Mouse (Mus musculus): ENCODE data around the gene Dusp2. TPM values are rescaled to one million over a fixed set of nuclear protein-coding genes. Genes with fewer than 3 reads are reported as not detected.

Dusp2 gene
- total RNA-seq, 2 experiments from 2014 or later: 0.91 to 1.1 TPM

DNA sequence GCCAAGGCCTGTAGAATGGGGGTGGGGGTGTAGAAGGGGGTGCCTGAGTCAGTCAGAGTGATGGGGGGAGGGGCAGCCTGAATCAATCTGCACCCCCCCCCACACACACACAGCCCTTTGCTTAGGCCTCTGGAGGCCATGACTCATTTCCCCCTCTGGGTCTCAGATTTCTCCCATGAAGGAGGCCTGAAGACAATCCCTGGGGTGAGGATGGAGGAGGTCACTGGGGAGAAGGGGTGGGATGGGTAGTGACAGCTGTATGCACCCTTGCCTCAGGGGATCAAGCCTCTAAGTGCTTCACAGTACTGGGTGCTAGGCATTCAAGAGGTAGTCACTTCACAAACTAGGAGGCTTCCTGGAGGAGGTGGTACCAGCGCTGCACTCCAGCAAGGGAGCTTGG, 12.3 kb upstream of the Dusp2 start:
- no peak for DNase-seq

DNA sequence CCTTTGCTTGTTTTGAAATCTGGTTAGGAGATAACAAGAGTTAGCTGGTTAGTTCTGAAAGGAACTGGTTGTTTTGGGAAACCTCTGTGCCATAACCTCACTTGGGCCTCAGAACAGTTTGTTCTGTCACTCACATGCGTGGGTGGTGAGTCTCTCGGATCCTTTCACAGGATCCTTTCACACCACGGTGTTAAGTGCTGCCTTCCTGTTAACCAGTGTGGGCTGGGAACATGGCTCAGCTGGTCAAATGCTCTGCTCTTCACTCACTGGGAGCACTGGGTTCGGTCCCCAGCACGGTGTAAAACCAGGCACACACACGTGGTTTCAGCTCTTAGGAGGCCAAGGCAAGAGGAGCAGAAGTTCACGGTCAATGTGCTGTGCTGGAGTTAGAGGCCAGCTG, 11.5 kb upstream of the Dusp2 start:
- no peak for DNase-seq

DNA sequence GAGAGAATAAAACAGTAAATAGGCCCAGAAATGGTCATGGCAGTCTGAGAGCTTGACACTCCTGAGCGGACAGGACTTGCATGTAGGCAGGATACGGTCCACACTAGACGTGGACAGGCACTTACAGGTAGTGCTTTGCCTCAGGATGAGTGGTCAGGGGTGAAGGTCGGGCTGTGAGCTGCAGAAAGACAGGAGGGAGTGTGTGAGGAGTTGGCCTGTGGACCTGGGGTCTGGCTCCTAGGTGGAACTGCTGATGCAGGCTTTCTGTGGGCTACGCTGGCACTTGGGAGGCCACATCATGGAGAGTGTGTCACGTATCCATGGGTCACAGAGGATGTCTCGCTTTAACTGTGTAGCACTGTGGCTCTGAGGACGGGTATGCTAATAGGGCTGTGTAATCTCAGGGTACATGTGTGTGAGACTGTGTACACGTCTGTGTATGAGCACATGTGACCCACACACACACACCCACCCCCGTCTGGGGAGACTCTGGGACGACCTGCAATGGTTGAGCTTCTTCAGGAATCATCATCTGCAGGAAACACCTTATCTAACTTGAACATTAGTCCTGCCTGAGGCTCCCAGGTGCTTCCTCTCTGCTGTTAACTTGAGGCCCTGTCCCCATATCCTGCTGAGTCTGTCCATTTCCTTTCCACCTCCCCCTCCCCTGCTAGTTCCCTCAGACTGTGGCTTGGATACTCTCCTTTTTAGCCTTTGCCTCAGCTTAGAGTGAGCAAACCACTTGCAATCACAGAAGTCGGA, 7.7 kb upstream of the Dusp2 start:
- DNase-seq: no peak

DNA sequence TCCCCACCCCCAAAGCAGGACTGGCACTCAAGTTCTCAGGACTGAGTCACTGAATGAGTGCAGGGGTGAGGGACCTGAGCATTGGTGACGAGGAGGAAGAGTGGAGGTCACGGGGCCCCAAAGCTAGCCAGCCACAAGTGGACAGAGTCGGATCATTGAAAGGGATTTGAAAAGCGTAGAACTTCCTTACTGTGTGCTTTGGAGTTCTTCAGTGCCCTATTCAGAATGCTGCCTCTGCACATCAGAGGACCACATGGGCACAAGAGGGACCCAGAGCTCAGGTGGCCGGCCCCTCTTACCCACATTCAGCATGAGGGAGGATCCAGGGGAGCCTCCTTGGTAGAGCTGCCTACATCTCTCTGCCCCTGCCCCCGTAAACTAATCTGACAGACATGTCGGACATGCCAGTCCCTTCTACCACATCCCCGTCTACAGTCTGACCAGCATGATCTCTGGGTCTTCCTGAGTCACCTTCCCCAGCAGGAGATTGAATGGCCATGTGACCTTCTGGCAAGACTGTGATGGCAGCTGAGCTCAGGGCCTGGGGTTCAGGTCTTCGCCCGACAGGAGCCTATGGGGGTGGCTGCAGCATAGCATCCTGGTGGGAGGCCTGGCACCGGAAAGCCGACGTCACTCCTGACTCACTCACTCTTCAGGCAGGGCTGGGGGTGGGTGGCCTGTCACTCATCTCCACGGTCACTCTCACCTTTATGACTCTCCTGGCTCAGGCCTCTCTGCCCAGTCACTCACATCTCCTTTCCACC, 3.0 kb upstream of the Dusp2 start:
- no peak for DNase-seq

DNA sequence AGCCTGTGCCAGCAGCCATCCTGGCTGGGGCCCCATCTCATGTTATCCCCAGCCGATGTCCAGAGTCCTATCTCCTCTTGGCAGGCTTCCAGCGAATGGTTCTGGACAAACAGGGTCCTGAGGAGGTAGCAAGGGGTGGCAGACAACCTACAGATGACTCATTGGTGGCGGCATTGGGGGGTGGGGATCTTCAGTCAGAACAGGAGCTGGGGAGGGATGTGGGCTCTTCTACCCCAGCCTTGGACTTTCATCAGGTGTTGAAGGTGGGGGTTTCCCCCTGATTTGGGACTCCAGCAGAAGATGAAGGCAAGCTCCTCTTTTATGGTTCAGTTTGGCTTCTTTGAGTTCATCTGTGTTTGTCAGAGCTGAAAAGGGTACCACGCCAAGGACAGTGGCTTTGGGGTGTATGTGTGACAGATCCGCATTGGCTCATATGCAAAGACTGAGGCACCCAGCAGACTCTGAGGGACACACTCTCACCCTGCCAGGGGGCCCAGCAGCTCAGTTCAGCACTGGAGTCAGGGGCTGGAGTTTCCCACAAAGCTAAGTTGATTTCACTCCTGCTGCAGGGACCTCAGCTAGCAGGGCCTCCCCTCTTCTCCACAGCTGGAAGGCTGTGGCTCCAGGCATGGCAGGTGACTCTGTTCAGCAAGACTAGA, 1.9 kb upstream of the Dusp2 start:
- DNase-seq: no peak

DNA sequence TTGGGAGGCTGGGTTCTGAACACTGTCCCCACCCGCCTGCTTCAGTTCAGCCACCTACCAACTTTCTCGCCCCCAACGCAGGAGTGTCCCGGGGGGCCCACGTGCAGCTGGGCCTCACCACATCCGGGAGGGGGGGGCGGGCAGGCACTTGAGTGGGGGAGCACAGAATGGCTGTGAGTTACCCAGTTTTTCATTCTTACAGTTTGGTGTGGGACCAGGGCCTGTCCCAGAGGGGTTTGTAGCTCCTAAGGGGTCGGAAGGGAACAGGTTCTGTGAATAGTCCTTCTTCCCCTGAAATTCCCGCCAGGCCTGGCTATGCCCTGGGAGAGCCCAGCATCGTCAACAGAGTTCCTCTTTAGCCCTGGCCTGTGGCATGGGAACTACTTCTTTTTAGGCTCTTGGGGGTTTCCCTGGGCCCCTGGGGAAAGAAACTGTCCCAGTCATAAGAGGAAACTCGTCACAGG, 849 bp upstream of the Dusp2 start:
- DNase-seq: peak; percentile 42

DNA sequence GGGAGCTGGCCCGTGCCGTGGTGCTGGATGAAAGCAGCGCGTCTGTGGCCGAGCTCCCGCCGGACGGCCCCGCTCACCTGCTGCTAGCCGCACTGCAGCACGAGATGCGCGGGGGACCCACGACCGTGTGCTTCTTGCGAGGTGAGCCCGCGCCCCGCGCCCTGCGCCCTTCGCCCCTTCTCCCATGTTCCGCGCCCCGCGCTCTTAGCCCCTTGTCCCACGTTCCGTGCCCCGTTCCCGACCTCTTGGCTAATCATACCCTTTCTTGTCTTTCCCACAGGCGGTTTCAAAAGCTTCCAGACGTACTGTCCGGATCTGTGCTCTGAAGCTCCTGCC, 506 bp downstream of the Dusp2 start:
- DNase-seq: no peak

DNA sequence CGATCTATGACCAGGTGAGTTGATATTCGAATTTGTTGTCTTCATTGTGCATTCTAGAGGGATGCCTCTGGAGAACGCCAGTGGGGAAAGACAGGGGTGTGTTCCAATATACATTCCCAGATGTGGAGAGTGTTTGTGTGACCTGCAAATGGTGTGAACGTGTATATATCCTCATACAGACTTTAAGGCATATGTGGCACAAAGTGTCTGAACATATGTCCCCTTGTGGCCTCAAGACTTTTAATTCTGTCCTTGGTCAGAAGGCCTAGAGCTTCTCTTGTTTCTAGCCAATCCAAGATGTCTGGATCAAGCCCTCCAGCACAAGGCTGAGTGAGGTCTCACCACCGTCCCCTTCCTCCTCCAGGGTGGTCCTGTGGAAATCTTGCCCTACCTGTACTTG, 926 bp downstream of the Dusp2 start:
- no peak for DNase-seq

DNA sequence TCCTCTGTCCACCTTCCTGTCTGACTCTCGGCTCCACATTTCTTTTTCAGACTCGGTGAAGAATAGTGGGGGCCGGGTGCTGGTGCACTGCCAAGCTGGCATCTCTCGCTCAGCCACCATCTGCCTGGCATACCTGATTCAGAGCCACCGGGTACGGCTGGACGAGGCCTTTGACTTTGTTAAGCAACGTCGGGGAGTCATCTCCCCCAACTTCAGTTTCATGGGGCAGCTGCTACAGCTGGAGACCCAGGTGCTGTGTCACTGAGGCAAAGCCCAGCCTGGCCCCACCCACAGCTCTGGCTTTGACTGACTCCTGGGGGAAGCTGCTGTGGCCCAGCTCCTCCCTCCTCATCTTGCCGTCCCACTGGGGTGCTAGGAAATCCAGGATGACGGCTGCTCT, 1.6 kb downstream of the Dusp2 start:
- no peak for DNase-seq

DNA sequence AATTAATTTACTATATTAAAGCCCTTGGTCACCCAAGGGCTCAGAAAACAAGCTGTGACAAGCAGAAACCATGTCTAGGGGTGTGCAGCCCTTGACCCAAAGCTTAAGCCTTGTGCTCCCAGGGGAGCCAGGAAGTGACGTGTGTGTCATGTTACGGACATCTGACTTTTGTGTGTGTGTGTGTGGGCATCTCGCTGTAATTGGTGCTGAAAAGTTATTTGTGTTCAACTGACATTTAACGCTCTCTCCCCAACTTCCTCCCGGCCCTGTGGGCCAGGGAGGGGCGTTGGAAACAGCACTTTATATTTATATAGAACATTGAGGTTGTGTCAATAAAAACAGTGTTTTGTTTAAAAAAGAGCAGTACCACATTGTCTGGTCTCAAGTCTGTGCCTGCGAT, 2.1 kb downstream of the Dusp2 start:
- DNase-seq: no peak

DNA sequence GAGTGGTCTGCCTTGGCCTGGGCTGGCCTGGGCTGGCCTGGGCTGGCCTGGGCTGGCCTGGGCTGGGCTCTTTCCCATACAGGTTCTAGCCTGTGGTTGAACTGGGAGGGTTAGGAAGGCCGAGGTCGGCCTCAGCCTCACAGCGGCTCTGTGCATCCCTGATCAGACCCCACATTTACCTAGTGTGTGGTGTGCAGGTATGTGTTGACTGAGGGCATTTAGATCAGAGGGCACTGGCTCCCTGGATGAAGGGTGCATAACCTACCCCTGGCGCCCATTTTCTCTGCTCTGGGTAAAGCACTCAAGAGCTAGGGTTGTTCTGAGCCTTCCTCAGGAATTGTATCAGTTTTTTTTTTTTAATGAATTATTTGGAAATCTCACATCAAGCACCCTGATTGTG, 2.5 kb downstream of the Dusp2 start, which contains the start of gene Astl:
TSS of gene Astl (plus strand) at position 224 of the 400 bp plus-strand sequence.
- no peak for DNase-seq

DNA sequence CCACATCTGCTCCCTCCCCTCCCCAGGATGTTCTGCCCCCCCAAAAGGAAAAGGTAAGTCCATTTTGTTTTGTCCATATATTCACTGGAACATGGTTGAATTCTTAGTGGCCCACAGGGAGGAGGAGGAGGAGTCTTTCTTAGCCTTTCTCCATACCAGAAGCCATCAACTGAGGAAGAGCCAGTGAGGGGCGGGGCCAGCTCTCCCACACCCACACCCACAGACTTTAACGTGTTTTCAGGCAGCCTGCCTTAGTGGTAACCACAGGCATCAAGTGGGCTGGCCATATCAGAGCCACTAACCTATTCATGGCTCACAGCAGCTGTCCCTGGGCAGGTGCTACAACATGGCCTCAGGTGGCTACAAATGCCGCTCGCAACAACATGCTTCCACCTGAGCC, 2.9 kb downstream of the Dusp2 start:
- no peak for DNase-seq

DNA sequence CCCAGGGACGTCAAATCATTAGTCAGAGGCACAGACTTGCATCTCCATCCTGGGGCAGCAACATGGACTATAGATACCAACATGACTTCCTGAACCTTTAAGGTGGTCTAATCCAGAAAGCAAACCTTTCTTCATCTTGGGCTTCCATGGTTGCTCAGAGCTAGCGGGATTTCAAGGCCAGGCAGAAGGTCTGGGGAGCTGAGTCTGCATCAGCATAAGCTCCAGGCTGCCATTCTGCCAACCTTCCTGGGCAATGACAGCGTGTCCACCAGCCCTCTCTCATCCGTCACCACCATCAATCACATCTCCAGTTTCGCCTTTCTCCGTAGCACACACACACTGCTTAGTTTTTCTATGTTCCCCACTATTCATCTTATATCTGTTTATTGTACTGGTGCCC, 3.3 kb downstream of the Dusp2 start:
- DNase-seq: no peak

DNA sequence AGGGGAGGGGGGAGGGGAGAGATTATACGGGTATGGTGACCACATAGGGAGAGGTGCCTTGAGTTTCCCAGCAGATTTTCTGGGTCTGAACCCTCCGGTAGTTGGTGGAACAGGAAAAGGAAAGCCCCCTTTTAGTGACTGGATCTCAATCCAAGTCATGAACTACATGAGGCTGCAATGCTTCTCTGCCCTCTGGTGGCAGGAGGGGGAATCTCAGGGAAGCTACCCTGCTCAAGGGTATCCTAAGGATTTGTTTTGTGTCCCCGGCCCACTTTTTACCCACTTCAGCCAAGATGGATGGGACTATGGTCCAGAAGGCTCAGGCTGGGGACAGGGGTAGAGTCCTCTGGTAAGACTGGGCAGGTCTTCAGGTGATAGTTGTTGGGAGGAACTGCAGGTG, 5.2 kb downstream of the Dusp2 start:
- DNase-seq: no peak

DNA sequence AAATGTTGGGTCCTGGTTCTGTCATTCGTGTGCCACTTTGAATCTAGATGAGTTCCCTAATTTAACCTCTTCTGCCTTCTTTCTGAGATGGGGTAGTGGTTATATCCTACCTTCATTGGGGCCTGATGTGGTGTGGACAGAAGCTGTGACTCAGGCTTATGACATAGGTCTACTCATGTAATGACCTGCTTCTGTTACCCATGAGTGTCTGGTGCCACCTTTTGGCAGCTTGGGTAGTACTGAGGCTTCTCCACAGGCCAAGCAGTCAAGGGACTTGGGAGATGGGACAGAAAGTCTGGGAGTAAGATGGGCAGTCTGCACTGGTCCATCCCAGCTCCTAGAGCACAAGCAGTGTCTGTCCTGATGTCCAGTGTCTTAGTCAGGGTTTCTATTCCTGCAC, 10.4 kb downstream of the Dusp2 start:
- DNase-seq: no peak

DNA sequence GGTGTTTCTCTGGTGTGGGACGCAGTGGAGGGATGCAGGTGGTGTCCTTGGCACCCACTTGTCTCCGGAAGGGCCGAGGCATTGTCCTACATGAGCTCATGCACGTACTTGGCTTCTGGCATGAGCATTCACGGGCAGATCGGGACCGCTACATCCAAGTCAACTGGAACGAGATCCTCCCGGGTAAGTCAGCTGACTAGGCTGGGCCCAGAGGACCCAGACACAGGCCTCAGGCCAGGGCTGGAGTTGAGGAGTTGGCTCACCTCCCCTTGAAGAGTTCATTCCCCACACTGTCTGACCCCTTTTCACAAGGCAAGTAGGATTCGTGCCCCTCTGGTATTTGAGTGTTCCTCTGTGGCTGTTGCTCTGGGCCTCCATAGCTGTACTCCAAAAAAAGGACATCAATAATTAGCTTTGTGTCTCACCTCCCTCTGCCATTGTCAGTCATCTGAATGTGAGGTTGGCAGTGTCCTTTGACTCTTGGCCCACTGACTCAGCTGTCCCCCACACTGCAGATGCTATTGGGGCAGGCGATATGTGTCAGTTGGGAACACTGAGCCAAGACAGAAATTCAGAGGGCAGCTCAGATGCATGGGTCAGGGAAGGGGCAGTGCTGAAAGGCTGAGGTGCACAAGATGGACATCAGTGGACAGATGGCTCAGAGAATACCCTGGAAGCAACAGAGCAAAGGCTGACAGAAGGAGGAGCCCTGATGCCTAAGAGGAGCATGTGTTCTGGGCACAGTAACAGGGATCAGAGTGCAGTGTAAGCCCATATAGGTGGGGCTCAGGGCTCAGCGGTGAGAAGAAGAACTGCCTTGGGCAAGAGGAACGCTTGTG, 11.4 kb downstream of the Dusp2 start:
- DNase-seq: no peak

DNA sequence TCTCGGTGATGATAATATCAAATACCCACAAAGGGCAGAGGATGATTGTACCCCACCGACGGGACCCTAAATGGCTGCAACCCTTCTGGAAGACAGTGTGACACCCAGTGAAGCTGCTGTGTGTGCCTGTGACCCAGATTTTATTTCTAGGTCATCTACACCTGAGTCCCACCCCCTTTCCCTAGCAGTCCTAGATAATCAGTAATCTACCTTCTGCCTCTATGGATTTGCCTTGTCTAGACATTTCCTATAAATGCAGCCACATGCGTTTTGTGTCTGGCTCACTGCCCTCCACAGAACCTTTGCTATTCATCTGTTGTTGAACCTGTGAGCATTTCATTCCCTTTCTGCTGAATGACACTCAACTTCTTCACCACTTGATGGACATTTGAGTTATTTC, 17.9 kb downstream of the Dusp2 start:
- no peak for DNase-seq

DNA sequence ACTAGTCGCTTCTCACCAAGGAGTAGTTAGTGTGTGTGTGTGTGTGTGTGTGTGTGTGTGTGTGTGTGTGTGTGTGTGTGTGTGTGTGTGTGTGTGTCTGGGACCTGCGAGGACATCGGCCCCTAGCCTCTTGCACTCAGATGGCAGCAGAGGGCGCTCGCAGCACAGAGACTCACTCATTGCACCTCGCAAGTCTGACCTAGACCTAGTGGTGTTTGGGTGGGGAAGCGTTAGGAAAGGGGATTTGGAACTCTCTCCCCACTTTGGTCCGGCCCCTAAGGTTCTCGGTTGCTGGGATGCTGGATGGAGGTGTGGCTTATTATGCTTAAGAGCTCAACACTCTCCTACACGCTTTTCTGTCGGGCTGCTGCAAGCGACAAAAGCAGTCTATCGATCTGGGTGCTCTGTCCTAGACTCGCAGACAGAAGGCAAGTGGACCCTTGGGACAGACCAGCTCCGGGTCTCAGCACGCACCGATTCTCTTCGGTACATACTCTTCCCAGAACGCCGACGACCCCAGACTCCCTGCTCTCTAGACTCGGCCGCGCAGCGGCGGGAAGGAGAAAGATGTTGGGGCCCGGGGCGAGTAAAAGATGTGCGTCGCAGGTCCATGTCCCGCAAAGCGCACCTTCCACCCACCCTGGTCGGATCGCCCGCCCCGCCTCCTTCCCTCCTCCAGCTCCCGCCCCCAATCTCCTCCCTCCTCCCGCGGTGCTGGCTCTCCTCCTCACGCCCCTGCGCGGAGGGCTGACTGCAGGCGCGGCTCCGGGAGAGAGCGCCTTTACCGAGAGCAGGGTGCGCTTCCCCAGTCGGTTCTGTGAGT, 26.7 kb downstream of the Dusp2 start, which contains the start of gene Adra2b:
TSS of gene Adra2b (plus strand) at position 750 of the 823 bp plus-strand sequence.
- peak; percentile 73 for DNase-seq

DNA sequence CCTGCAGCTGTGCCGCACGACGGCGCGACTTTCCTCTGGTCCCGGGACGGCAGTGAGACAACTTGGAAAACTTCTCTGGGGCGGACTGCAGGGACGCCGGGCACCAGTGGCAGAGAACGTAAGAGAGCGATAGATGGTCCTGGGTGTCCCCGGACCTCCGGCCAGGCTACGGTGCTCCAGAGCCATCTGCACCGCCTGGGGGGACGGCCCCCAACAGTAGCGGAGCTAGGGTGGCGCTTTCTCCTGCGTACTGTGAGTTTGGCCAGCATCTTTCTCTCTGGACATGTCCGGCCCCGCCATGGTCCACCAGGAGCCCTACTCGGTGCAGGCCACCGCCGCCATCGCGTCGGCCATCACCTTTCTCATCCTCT, 27.3 kb downstream of the Dusp2 start:
- DNase-seq: no peak

DNA sequence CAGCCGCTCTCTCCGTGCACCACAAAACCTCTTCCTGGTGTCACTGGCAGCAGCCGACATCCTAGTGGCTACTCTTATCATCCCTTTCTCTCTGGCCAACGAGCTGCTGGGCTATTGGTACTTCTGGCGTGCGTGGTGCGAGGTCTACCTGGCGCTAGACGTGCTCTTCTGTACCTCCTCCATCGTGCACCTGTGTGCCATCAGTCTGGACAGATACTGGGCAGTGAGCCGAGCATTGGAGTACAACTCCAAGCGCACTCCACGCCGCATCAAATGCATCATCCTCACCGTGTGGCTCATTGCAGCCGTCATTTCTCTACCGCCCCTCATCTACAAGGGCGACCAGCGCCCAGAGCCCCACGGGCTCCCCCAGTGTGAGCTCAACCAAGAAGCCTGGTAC, 27.7 kb downstream of the Dusp2 start:
- no peak for DNase-seq

DNA sequence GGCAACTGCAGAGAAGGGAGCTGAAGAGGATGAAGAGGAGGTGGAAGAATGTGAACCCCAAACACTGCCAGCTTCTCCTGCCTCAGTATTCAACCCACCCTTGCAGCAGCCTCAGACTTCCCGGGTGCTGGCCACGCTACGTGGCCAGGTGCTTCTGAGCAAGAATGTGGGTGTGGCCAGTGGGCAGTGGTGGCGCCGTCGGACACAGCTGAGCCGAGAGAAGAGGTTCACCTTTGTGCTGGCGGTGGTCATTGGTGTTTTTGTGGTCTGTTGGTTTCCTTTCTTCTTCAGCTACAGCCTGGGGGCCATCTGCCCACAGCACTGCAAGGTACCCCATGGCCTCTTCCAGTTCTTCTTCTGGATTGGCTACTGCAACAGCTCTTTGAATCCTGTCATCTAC, 28.5 kb downstream of the Dusp2 start:
- no peak for DNase-seq
